Mouse (Mus musculus): Measurements from ENCODE around the gene Tead3.

- TF ChIP-seq GATA1 (IDR thresholded peaks at IDR 0.05; ENCODE audit: borderline replicate concordance, low read length), result no peak
- no peak for TF ChIP-seq FLI1 (IDR thresholded peaks at IDR 0.05; ENCODE audit: low read length)
Measured at GRCm38 (mm10) chr17:28344670-28345069, 5.9 kb downstream of the Tead3 start.
